Mouse (Mus musculus): ENCODE data around the gene Olfr1418.

DNA sequence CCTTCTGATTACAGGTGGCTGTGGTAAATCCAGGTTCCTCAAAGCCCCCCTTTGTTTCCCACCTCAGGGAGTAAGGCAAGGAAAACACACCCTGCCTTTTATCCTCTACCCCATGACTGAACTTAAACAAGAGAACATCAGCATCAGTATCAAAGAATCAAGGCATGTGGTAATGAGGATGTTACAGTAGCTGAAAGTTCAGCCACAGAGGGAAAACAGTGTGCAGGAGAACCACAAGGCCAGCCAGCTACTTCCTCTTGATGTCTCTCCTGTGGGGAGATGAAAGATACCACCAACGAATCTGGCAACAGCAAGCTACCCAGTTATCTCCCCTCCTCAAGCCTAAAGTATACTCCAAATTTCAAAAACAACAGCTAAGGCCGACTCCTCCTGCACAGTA lies 53.6 kb downstream of the Olfr1418 start:
- TF ChIP-seq GATA1 (IDR thresholded peaks at IDR 0.05; ENCODE audit: borderline replicate concordance, low read length): no peak
- no peak for TF ChIP-seq FLI1 (IDR thresholded peaks at IDR 0.05; ENCODE audit: low read length)
